In genomic region chr19:5568470-5569140, GRCm38 (mm10) we compare ENCODE assay signal across 8 mouse cellular contexts. TPM values are rescaled to one million over a fixed set of nuclear protein-coding genes. Genes with fewer than 3 reads are reported as not detected.
DNase-seq lines count a peak whose midpoint lies in the region; ATAC-seq lines count a peak whose summit lies in the region.

No protein-coding gene starts in this region.

- peak; percentile 71 for DNase-seq in adrenal gland, adult 8-10 months
- peak; percentile 92 for DNase-seq in embryo, embryonic 11 days
- DNase-seq in gastrocnemius, postnatal 36 days = peak; percentile 79
- peak; percentile 74 to 81 for DNase-seq in left cerebral cortex, postnatal 25 days (ENCODE audit: low spot score in 2 of 2)
- DNase-seq in mesoderm, embryonic 11.5 days (ENCODE audit: low read depth, low spot score) = peak; percentile 93
- peak; percentile 77 for DNase-seq in right cerebral cortex, postnatal 25 days
- DNase-seq in yolk sac, embryonic 10.5 days (ENCODE audit: low spot score) = peak; percentile 63

- WGBS in intestine, embryonic 15.5 days = 9% methylated on average over 27 of the region's 27 CpGs

- peak overlapping the region; percentile 96 for H3K4me2 ChIP-seq in intestine, embryonic 15.5 days (replicated peaks)

- peak overlapping the region; percentile 86 for H3K9ac ChIP-seq in intestine, embryonic 15.5 days

- peak overlapping the region; percentile 80 for H3K4me3 ChIP-seq in intestine, embryonic 15.5 days (replicated peaks)

- no peaks in the 10 kb centered on the region for H3K9me3 ChIP-seq in intestine, embryonic 15.5 days

- intact Hi-C loops in gastrocnemius, postnatal 36 days (cut with DNase I) = loop anchor here (5.0 kb wide), 1 partner anchor 106 kb away; the partner anchor contains the start of gene Fibp
- intact Hi-C loops in left cerebral cortex, postnatal 25 days (cut with DNase I) = loop anchor here (1.0 to 2.0 kb wide), 2 partner anchors 39 to 106 kb away; no protein-coding TSS in a partner anchor

- peaks cover 31% of the 10 kb centered on the region for H3K4me1 ChIP-seq in intestine, embryonic 15.5 days (replicated peaks)

- no peaks in the 10 kb centered on the region for H3K27me3 ChIP-seq in intestine, embryonic 15.5 days (replicated peaks)

- peak overlapping the region; percentile 97 for H3K27ac ChIP-seq in intestine, embryonic 15.5 days

- H3K36me3 ChIP-seq in intestine, embryonic 15.5 days = peaks cover 8% of the 10 kb centered on the region; the same call in 1 of the 2 replicates

- ATAC-seq in intestine, embryonic 15.5 days = peak; percentile 22

RNA-seq across cellular contexts. Expression of gene Ap5b1, which starts 0.8 kb away (rescaled TPM):
- 10 to 100 TPM; 10.8 to 15.7 (median 13.1) TPM for total RNA-seq in adrenal gland, adult 8-10 months (2022)
- 1 to 10 TPM; 1.9 to 2.0 TPM for total RNA-seq in gastrocnemius, postnatal 36 days (2021)
- 7.9 and 9.9 TPM in 2 replicates for polyA plus RNA-seq in intestine, embryonic 15.5 days (2015; fragmentation: Nextera tagmentation; extraction: Ambion mirVana)
- total RNA-seq in left cerebral cortex, postnatal 25 days (2021) = 1 to 10 TPM; 5.2 to 6.4 TPM

RNA-seq across cellular contexts. Expression of gene Ovol1, which starts 8.2 kb away (rescaled TPM):
- total RNA-seq in adrenal gland, adult 8-10 months (2022) = not detected
- not detected for total RNA-seq in gastrocnemius, postnatal 36 days (2021)
- polyA plus RNA-seq in intestine, embryonic 15.5 days (2015; fragmentation: Nextera tagmentation; extraction: Ambion mirVana) = 19.3 TPM in 2 replicates
- total RNA-seq in left cerebral cortex, postnatal 25 days (2021) = not detected

RNA-seq across cellular contexts. Expression of gene Rnaseh2c, which starts 33.1 kb away (rescaled TPM):
- 100 to 1,000 TPM; 123 to 156 (median 130) TPM for total RNA-seq in adrenal gland, adult 8-10 months (2022)
- total RNA-seq in gastrocnemius, postnatal 36 days (2021) = 10 to 100 TPM; 35.8 to 38.6 TPM
- polyA plus RNA-seq in intestine, embryonic 15.5 days (2015; fragmentation: Nextera tagmentation; extraction: Ambion mirVana) = 128 and 149 TPM in 2 replicates
- total RNA-seq in left cerebral cortex, postnatal 25 days (2021) = 10 to 100 TPM; 68.0 to 82.1 TPM

RNA-seq across cellular contexts. Expression of gene Kat5, which starts 41.4 kb away (rescaled TPM):
- 10 to 100 TPM; 71.6 to 90.4 (median 76.6) TPM for total RNA-seq in adrenal gland, adult 8-10 months (2022)
- total RNA-seq in gastrocnemius, postnatal 36 days (2021) = 10 to 100 TPM; 23.3 to 25.4 TPM
- 44.1 and 47.3 TPM in 2 replicates for polyA plus RNA-seq in intestine, embryonic 15.5 days (2015; fragmentation: Nextera tagmentation; extraction: Ambion mirVana)
- 10 to 100 TPM; 83.9 to 93.4 TPM for total RNA-seq in left cerebral cortex, postnatal 25 days (2021)

RNA-seq across cellular contexts. Expression of gene Snx32, which starts 58.3 kb away (rescaled TPM):
- total RNA-seq in adrenal gland, adult 8-10 months (2022) = 10 to 100 TPM; 13.4 to 35.0 (median 23.9) TPM
- total RNA-seq in gastrocnemius, postnatal 36 days (2021) = 1 to 10 TPM; 5.2 to 7.8 TPM
- 7.2 and 8.0 TPM in 2 replicates for polyA plus RNA-seq in intestine, embryonic 15.5 days (2015; fragmentation: Nextera tagmentation; extraction: Ambion mirVana)
- 10 to 100 TPM; 80.4 to 81.0 TPM for total RNA-seq in left cerebral cortex, postnatal 25 days (2021)

Comparison
In these comparisons a context has a peak if more than half of its experiments do, and no peak if none do; other contexts are left out.
1. Peak in every context shown above with its lines: DNase-seq, ATAC-seq, H3K4me3 ChIP-seq and H3K27ac ChIP-seq.